Mouse (Mus musculus) right cerebral cortex, postnatal 14 days (tissue): ENCODE data around the gene Rrm2.
"Not testable (repeated sequence)": the region's sequence is repeated elsewhere in the genome, so short reads cannot be mapped to it uniquely, and the experiment has no call there.

ENCODE experiments used
- DNase-seq: peaks from one replicate; pipeline ENCODE4 v3.0.0; 2022

Gene Rrm2

DNA sequence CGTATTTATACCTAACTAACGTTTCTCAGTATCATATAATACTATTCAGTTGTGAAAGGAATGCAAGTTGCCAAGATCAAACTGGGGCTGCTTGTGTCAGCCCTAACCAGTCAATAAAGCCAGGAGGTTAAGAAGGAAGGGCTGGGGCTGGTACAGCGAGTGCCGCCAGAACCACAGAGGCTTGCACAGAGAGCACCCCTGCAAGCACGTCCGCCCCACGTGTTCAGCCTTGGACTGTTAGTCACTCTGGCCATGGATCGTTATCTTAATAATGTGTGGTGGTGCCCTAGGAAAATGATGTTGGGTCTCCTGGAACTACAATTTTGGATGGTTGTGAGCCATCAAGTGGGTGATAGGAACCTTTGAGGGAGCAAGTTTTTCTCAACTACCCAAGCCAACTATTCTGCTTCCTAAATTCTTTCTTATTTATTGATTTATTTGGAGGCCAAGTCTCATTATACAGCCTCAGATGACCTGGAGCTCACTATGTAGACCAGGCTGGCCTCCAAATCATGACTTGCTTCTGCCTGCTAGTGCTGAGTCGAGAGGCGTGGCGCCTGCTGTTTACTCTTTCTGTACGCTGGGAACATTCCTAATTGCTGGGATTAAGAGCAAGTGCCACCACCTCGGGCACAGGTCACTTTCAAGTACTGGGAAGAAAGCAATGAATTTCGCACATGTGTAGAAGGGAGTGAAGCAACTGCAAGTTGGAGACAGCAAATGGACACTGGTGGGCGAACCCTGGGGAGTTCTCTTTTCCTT lies 2.4 kb upstream of the Rrm2 start:
- DNase-seq, result no peak

DNA sequence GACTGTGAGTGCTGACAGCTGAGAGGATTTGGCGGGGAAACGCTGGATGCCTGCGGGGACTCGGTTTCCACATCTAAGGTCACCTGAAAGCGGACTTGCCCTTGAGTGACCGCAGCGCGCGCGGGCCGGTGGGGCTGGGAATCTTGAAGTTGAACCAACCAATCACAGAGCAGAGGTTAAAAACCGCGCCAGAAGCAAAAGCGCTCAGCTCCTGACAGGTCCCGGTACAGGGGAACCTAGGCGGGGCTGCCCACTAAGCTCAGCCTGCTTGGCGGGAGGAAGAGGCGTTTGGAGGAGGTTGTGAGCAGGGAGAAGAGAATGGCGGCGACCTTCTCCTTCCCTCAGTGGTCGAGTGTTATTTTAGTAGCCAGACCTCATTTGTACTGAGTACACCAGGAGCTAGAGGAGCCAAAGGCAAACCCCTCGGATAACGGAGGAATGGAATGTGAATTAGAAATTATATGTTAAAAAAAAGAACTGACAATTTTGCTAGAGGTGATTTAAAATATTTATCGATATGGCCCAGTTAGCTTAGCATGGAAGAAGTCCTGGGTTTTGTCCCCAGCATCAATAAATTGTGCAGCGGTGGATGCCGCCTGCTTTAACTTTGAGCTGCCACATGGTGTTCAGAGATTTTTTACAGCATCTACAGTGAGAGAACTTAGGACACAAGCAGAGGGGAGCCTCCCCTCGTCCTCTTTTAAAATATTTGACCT lies 1.1 kb upstream of the Rrm2 start:
- peak; percentile 17 for DNase-seq

DNA sequence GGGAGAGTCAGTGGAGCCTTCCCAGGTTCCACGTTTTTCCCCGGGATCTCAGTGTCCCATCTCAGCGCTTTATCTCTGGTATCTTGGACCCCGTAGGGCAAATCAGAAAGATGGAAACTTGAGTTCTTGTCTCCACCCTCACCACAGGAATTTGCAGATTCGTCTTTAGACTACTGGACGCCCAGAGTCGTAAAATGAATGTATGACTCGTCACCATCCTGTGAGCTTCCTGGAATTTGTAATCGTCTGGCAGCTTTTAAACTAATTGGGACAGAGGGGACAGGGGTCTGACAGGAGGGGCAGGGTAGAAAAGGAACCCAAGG lies 600 bp upstream of the Rrm2 start:
- no peak for DNase-seq

DNA sequence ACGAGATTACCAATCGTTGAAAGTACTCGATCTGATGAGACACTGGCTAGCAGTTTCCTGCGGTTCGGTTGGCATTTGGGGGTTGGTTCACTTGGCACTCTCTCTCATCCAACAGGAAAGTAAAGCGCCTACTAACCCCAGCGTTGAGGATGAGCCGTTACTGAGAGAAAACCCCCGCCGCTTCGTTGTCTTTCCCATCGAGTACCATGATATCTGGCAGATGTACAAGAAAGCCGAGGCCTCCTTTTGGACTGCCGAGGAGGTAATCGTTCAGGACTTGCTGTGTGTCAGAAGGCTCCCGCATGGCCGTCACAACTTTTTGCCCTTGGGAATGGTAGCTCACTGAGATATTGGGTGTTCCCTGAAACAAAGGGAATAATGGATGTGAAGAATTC lies 780 bp downstream of the Rrm2 start:
- DNase-seq, result no peak

DNA sequence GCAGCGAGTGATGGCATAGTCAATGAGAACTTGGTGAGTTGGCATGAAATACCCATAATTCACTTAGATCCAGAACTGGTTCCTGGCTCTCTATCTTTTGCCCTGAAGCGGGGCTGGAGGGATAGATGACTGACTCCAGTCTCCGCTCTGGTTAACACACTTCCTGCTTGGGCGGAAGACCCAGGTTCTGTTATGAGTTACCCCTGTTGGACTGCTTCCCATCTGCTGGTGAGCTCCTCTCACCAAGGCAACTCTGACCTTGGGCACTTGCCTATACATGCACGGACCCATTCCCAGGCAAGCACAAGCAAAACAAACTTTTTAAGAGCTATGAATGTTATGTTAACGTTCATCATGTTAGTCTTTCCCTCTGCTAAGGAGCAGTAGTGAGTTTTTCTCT lies 1.4 kb downstream of the Rrm2 start:
- DNase-seq, result no peak

DNA sequence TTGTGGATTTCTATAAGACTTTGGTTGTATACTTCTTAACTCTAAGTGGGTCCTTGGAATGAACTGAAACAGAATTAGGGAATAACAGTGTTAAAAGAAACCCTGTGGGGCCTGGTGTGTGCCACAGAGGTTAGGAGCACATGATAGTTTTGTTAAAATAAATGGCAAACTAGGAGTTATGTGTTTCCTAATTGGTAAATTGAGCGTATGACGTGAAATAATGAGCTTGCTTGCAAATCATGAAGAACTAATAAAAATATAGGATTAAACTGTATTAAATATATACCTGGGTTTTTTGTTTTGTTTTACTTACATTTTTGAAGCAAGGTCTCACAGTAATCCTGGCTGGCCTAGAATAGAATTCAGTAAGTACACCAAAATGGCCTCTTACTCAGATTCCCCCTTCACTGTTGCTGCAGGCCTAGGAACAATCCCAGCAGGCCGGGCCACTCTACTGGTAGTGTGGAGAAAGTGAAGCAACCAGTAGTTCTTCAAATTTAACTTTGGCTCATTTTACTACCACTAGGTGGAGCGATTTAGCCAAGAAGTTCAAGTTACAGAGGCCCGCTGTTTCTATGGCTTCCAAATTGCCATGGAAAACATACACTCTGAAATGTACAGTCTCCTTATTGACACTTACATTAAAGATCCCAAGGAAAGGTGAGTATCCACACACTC lies 1.9 kb downstream of the Rrm2 start:
- peak; percentile 32 for DNase-seq

DNA sequence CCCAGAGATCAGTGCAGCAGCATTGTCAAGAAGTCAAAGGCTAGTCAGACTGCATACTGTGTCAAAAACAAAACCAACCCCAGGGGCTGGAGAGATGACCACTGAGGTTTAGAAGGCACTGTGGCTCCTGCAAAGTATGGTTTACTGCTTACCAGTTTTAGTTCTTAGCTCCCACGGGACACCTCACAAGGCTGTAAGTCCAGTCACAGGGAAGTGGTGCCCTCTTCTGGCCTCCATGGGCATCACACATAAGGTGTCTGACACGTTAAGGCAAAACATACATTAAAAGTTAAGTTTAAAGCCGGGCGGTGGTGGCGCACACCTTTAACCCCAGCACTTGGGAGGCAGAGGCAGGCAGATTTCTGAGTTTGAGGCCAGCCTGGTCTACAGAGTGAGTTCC lies 2.6 kb downstream of the Rrm2 start:
- DNase-seq, result no peak

DNA sequence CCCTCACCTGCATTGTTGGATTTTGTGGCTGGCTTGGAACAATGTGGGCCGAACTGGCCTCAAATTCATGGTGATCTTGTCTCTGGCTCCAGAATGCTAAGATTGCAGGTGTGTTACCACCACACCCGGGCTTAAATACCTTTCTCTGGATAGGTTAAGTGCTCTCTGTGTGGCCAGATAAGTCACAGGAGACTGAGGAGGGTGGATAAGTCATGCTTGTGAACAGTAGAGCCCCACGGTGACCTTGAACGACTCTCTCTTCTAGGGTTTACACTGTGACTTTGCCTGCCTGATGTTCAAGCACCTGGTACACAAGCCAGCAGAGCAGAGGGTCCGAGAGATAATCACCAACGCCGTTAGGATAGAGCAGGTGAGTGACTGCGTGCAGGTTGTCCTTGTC lies 4.4 kb downstream of the Rrm2 start:
- no peak for DNase-seq

DNA sequence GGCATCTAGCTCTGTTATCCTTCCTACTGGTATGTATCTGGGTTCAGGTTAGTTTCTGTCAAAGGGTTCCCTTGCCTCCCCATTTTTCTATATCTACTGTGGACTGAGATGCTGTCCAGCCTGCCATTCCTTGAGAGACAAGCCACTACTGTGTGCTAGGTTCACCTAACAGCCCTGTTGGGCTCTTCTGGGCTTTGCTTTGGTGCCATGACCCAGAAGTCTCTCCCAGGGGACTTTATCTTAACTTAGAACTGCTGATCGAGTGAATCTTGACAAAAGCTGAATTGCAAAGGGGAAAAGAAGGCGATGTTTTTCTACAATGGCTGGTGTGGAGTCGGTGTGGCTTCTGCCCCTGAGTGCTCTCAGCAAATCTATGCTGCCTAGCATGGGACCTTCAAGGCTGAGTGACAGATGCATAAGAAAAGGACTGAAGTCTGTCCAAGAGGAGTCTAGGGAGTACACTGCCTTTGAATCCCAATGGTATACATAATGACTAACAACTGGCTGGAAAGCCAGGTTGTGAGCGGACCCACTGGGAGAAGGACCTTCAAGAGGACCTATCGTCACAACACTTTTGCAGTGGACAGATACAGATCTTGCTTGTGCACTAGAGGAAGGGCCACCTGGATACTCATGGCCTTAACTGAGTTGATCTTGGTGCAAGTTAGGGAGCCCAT lies 6.7 kb downstream of the Rrm2 start:
- DNase-seq, result no peak

DNA sequence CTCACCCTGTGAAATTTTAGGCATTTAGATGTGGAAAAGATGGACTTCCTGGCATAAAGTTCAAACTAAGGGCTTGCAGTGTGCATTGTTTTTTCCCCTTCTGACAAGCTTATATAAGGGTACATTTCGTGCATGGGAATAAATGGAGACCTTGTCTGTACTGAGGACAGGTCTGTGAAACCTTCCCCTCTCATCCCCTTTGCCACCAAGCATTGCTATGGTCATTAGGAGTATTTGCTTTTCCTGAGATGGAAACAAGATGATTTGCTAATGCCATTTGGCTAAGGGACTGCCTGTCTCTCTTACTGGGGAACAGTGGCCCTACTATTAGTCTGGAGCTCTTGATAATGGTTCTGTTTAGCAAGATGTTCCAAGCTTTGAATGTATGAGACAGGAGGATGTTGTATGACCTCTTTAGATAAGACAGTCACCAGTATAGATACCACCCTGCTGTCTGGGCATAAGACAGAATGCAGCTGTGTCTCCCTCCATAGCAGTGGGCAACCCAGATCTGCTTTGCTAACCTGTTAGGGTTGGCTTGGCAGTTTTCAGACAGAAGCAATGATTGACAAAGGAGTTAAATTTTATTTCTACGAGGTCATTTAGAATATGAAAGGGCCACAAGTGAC lies 7.3 kb downstream of the Rrm2 start:
- DNase-seq, result no peak

DNA sequence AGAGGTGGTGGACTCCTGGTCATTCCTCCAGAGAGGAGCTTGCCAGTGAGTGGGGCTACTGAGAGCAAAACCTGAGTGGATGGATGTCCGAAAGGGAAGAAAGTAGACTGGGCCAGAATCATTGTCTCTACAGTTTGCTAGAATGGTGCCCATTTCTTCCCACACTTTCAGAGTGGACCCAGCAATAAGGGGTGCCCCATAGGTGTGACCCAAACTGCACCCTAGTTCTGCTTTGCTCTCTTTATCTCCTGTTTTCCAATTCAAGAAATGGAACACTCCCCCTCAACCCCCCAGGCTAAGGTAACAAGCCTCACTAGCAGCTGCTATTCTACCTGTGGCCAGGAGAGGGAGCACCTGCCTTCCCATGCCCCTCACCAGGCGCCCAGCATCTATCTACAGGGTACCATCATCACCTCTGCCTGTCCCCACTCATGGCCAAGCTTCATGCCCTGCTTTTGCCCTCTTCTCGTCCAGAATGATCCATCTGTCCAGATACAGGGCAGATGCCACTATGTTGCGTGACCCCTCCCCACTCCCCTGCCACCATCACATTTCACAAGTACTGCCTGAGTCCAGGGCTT lies 8.8 kb downstream of the Rrm2 start:
- peak; percentile 40 for DNase-seq

DNA sequence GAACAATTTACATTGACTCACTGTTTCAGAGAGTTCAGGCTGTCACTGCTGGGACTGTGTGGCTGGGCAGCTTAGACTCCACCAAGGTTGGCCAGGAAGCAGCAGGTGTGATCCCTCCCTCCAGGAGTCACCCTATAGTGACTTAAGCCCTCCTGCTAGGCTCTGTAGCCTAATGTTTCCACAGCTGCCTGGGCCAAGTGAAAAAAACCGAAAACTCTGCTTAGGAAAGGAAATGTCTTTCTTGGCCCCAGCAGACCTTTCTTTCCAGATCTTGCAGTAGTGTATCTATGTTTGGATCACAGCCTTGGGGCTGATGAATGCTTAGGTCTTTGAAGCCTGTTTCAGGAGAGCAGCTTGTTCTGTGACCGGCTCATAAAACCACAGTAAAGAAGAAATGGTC lies 15.4 kb downstream of the Rrm2 start:
- no peak for DNase-seq

DNA sequence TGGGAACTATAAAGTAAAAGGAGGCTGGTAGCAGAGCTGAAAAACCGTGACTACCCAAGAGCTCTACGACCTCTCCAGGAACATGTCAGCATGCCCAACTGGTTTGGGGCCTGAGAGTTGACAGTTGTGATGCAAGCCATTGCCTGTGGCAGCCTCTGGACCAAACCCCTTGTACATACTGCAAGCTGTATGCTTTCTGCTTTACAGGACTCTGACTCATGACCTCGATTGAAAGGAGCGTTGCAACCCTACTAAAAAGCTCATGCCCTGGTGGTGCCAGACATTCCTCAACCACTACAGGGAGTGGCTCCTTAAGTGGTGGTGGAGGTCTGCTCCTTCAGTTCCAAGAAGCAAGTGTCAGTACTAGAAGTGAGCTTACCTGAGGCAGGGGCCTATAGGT lies 15.8 kb downstream of the Rrm2 start:
- no peak for DNase-seq

DNA sequence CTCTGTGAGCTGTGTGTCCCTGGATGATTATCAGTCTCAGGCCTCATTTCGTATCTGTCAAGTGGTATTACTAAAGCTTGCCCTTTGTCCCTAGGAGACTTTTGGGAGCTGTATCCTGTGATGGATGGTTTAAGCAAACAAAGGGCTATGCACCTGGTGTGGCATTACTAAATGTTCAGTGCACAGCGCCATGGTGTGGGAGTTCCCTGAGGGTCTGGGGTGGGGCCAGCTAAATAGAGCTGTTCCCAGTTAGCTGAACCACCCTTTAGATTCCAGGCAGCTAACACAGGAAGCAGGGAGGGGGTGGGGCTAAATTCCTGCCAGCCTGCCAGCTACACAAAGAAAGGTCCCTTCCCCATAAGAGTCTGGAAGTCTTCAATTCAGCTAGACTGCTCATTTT lies 16.3 kb downstream of the Rrm2 start:
- no peak for DNase-seq

DNA sequence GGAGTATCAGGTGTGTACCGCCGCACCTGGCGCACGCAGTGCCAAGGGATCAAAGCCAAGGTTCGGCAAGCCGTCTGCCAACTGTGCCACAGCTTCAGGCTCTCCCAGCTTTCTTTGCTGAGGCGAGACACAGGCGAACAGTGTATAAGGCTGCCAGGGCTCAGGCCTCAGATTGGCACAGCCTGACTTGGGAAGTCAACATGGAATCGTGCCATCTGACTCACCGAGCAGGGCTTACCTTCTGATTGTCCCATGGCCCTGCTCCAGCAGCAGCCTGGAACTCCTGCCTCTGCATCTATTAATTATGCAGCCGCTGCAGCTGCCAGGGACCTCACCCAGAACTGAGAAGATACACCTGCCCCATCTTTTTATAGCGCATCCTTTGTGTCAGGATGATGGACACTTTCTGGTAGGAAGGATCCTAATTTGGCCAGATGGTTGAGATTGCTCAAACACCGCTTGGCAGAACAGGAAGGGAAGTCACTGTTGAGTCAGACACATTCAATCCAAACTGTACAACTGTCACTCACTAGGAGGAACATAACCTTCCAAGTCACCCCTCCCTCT lies 26.9 kb downstream of the Rrm2 start:
- no peak for DNase-seq

DNA sequence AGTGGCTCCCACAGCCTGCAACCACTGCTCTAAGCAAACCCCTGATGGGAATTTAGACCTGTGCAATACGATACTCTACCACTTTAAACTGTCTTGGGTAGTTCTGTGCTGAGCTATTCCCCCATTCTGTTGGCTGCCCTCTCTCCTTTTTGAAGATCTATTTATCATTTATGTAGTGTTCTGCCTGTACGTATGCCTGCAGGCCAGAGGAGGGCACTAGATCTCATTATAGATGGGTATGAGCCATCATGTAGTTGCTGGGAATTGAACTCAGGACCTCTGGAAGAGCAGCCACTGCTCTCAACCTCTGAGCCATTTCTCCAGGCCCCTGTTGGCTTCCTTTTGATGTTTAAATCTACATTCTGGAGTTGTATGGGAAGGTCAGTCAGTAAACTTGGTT lies 28.9 kb downstream of the Rrm2 start:
- DNase-seq, result no peak

DNA sequence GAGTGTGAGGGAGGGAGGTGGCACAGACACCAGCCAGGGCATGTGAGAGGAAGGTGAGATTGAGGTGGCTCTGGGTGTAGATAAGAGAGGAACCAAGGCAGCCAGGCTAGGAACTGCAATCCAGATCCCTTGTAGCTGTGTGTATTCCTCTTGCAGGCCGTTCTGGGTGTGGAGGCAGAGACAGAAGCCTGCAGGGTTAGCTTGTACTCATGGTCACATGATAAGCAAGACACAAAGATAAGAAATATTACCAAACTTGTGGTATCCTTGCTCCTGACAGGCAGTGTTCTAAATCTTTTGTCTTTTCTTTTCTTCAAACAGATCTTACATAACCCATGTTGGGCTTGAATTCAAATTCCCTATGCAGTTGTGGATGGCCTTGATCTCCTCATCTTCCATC lies 31.9 kb downstream of the Rrm2 start:
- no peak for DNase-seq

DNA sequence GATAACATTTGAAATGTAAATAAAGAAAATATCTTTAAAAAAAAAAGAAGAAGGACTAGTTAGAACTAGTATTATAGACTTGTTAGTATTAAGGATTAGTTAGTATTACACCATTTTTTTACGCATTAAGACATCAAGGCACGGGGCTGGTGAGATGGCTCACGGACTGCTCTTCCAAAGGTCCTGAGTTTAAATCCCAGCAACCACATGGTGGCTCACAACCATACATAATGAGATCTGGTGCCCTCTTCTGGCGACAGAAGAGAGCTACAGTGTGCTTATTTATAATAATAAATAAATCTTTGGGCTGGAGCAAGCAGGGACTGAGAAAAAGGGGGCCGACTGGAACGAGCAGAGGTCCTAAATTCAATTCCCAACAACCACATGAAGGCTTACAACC lies 33.5 kb downstream of the Rrm2 start:
- DNase-seq, result not testable (repeated sequence)

DNA sequence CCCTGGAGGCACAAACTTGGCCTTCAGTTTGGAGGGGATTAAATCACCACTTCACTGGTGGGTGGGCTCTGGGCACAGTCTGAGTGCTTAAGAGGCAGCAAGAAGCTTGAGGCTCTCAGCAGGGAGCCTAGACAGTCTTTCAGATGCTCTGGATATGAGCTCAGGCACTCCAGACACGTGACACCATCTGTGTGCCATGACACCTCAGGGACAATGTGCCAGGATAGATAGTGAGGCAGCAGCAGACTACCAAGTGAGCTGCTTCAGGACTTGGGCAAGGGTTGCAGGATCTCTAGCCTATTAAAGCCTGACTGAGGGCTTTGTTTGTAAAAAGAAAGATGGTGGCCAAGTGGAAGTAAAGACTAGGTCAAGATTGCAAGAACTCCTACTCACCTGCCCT lies 36.3 kb downstream of the Rrm2 start:
- DNase-seq, result no peak

DNA sequence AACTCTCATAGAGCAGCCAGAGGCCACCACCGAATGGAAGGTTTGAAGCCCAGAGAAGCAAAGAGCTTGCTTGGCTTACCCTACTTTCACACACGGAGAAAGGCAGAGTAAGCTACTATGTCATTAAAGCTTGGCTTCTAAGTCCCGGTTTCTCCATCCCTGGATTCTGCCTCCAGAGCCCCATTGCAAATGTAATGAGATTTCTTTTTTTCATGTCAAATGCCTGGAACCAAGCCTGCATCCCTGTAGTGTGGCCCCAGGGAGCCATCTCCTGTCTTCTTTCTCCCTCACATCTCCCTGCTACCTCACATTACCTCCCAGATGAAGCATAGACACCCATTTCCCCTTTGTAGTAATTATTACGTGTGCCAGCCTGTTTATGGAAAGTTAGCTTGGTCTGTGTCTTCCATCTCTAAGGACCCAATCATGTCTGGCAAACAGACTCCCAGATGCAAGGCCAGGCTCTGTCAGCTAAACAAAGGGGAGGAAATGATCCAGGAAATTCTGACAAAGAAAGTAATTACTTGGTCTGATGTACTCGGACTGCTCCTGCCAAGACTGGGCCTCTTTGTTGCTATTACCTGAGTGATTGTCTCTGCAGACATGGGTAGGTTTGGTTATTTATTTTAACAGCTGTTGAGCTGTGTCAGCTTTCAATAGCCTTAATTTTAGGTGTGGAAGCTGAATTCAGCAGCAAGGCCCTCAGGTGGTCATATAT lies 38.7 kb downstream of the Rrm2 start:
- DNase-seq, result no peak

DNA sequence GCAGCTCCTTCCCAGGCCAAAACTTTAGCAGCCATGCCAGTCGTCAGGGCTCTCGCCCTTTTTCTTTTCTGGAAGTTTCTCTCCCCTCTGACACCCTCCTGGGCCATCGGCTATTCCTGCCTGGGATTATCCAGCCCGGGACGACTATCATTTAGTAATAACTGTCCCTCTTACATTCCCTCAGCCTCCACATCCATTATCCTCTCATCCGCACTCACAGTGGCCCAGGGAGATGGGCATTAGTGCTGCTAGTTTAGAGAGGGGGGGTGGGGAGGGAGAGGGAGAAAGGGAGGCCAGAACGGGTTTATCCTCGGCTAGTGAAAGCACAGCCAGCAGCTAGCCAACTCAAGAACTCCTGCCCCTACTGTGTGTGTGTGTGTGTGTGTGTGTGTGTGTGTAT lies 39.3 kb downstream of the Rrm2 start:
- no peak for DNase-seq

DNA sequence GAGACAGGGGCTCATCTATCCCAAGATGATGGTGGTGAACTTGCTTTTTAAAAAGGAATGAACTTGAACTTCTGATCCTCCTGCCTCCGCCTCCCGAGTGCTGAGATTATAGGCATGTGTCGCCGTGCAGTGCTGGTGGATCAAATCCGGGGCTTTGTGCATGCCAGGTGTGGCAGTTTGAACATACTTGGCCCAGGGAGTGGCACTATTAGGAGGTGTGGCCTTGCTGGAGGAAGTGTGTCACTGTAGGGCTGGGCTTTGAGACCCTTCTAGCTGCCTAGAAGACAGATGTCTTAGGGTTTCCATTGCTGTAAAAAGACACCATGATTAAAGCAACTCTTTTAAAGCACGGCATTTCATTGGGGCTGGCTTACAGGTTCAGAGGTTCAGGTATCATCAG lies 42.5 kb downstream of the Rrm2 start:
- DNase-seq, result no peak
